Mouse (Mus musculus) spleen, postnatal 14 days (tissue): Measurements from ENCODE around the gene Mertk.

Source experiments
- DNase-seq, 2 experiments: peaks; one replicate each; pipeline ENCODE4 v3.0.0; 2021 to 2022; ENCODE audit warnings: low spot score in 2 of 2

The Mertk gene

GRCm38 (mm10) chr2:128765787-128766186, 67.0 kb downstream of the Mertk start:
- no peak for DNase-seq

DNA sequence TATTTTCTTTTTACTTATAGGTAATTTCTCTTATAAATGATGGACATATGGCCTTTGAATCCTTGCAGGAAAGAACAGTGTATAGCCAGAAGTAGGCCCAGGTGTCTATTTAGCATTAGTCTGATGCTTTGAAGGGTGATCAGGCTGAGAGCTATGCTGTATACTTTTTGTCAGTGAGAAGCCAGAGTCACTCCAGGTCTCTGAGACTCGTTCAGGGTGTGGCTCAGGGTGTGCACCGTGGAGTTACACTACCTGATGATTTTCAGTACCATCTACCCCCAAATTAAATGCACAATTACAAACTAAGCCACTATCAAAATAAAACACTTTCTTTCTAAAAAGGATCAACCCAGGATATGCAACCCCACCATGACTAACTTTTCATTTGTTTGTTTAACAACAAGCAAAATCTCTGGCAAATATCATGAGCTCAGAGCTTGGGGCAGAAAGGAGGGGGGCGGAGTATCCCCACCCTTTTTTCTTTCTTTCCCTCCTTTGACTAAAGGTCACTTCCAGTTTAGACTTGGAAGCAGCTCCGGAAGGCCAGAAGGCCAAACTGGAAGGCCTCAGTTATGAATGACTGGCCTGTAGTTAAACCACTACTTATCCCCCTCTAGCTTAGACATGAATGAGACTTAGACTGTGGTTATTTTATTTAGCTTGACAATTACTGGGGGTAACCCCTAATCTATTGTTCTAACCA, 69.9 kb downstream of the Mertk start:
- DNase-seq, result no peak

DNA sequence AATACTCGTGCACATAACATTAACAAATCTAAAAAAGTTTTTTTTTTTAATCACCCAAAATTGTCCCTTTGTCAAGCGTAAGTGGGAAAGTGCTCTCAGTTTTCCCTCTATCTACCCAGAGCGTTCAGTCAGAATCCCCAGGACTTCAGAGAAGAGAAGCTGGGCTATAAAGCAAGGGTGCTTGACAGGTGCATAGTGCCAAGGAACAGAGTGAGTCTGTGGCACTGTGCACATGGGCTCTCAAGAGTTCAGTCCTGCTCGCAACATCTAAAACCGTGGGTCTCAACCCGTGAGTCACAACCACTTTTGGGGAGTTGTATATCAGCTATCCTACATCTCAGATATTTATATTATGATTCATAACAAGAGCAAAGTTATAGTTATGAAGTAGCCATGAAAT, 71.8 kb downstream of the Mertk start:
- no peak for DNase-seq

GRCm38 (mm10) chr2:128771048-128771447, 72.3 kb downstream of the Mertk start:
- no peak for DNase-seq

DNA sequence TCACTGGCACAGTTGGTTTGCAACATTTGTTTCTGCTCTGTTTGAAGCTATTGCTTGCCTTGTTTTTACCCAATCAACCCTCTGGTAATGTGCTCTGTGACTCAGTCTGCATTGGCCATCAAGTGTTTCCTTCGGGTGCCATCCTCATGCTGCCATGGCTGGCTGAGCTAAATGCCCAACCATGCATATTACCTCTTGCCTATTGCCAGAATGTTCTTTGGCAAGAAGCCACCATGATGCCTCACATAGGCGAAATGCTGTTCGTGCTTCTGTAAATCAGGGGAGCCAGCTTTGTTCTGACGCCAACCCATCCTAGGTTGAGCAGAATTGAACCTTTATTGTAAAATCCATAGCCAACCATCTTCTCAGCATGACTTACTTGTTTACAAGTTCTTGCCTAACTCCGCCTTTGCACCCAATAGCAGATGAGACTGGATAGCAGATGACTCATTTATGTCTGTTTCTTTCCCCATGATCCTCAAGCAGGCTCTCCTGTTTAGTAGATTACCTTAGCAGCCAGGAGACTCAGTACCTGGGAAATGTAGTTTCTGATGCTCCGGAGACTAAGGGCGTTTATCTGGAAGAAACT, 73.1 kb downstream of the Mertk start:
- DNase-seq, result no peak

DNA sequence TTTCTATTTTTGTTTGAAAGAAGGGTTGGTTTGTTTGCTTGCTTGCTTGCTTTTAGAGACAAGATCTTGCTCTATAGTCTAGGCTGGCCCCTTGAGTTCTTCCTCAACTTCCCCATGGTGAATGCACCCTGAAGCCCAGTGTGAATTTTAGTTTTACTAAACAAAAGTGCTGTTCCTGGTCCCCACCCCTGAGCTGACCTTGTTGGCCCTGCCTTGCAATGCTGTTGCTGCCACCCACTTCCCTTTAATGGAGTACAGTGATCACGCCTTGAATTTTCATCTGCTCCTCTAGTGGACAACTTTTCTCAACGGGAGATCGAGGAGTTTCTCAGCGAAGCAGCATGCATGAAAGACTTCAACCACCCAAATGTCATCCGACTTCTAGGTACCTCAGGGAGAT, 83.5 kb downstream of the Mertk start:
- DNase-seq, result no peak

DNA sequence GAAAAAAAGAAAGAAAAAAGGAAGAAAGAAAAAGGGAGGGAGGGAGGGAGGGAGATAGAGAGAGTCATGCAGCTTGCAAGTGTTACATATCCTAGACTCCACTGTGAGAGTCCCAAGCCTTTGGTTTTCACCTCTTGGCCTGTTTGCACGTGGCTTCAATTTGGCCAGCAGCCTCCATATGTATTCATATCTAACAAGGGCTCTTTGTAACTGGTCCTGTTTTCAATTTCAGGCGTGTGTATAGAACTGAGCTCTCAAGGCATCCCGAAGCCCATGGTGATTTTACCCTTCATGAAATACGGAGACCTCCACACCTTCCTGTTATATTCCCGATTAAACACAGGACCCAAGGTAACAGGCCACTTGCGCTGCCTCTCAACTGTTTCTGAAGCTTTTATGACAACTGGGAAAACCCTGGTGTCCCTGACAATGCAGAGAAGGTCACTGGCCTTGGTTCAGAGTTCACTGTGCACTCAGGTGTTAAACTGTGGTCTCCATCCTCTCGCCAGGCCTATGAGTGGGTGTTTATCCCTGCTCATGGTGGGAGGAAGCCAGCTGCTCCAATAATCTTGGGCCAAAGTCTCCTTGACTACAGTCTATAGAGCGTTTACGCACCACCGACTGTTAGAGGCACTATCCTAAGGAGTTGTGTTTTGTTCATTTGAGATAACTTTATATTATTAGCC, 85.0 kb downstream of the Mertk start:
- no peak for DNase-seq

GRCm38 (mm10) chr2:128784814-128785213, 86.1 kb downstream of the Mertk start:
- no peak for DNase-seq

- no peak for DNase-seq
These were observed 87.6 kb downstream of the Mertk start for GRCm38 (mm10) chr2:128786341-128786740.

DNA sequence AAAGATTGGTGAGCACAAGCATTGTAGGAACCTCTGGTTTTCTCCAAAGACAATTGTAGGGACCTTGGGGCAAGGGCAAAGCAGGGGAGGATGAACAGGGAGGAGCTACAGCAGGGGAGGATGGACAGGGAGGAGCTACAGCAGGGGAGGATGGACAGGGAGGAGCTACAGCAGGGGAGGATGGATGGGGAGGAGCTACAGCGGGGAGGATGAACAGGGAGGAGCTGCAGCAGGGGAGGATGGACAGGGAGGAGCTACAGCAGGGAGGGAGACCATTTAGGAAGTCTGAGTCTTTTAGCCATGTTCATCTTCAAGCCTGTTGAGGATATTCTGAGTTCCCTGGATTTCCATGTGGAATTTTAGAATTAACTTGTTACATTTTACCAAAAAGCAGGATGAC, 88.0 kb downstream of the Mertk start:
- DNase-seq, result no peak

DNA sequence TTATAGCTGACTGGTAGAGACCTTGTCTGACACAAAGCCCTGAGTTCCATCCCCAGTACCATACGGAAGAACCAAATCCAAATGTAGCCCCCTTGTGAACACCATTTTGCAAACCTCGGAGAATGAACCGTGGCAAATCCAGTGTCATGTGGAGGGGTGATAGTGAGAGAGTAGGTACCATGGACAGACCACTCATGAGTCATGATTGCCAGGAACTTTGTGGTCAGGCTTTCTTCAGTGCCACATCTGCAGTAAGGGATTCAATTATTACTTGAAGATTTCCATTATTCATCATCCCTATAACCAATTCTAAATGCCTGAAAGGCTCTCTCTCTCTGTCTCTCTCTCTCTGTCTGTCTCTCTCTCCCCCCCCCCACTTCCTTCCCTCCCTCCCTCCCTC, 89.0 kb downstream of the Mertk start:
- DNase-seq, result no peak

DNA sequence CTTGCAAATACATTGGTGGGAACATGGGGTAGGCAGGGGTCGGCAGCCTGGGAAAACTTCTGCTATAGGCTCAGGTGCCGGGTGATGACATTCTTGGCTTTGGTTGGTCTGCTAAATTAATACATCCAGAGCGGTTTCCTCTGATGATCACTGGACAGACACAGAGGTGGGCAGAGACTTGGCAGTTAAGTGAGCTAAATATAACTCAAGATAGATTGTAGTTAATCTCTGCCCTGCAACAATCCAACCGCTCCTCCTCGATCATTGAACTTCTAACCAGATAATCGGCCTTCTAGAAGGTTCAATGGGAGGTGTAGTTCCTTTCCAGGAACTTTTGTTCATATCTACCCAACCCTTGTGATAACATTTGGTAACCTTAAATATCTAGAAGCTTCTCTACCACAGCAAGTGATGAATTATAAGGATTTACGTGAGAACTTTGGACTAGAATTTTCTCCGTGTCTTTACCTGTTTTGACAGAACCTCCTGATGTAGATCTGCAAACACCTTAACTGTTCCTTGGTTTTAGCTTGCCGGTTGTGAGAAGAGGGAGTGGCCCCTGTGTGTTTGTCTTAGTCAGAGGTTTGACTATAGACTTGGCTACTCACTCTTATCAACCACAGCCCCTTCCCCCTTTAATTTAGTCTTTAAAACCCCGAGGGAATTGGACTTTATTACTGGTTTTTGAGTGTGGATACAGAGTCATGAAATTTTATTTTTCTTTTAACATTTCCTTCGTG, 92.3 kb downstream of the Mertk start:
- no peak for DNase-seq

- no peak for DNase-seq
These were observed 95.2 kb downstream of the Mertk start for GRCm38 (mm10) chr2:128793958-128794357.

DNA sequence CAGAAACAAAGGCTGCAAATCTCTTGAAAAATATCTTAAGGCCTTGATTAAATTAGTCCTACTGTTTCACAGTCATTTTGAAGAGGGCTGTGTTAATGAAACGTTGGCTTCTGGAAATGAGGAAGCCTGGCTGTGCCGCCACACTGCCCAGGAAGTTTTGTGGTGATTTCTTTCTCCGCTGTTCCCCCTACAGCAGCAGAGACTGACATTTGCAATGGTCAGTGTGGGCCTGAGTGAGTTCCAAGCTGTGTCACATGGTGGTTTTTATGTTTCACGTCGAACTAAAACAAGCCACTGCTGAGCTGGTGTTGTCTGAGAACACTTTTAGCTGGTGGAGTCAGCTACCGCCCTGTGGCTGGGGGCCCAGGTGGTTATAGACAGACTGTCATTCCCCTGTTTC, 97.7 kb downstream of the Mertk start:
- DNase-seq, result no peak

GRCm38 (mm10) chr2:128803441-128803840, 104.7 kb downstream of the Mertk start:
- DNase-seq, result no peak

GRCm38 (mm10) chr2:128805341-128805740, 106.6 kb downstream of the Mertk start:
- no peak for DNase-seq

GRCm38 (mm10) chr2:128806561-128806960, 107.8 kb downstream of the Mertk start:
- DNase-seq, result no peak

DNA sequence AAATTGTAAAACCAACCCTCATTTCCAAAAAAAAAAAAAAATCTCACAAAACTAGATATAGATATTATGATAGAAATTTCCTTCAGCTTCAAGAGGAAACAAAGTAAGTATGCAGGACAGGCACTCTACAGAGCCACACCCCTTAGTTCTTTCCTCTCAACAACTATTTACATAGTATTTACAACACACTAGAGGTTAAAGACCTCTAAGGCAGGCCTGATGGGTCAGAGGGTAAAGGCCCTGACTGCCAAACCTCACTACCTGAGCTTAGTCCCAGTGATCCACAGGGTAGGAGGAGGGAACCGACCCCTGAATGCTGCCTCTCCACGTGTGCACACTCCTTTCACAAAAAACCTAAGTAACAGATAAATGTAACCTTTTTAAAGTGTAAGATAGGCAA, 114.0 kb downstream of the Mertk start:
- no peak for DNase-seq

GRCm38 (mm10) chr2:128816311-128816710, 117.6 kb downstream of the Mertk start:
- no peak for DNase-seq

GRCm38 (mm10) chr2:128816916-128817315, 118.2 kb downstream of the Mertk start:
- no peak for DNase-seq

DNA sequence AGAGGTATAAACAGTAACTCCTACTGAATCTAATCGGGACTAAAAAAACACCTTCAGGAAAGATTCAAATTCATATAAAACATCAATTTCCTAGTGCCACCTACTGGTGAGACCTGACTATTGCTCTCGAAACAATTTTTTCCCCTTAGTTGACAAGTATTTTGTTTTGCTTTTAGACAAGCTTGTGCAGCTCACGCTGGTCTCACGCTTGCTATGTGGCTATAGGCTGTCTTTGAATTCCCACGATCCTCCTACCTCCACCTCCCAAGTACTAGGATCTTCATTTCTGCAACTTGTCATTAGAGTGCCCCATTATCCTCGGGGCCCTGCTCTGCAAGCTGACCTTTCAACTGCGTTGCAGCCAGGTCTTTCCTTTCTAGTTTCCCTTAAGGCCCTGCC, 118.6 kb downstream of the Mertk start:
- peak in 1 of 2 experiments; percentile 11 for DNase-seq
